In the genomic region with DNA sequence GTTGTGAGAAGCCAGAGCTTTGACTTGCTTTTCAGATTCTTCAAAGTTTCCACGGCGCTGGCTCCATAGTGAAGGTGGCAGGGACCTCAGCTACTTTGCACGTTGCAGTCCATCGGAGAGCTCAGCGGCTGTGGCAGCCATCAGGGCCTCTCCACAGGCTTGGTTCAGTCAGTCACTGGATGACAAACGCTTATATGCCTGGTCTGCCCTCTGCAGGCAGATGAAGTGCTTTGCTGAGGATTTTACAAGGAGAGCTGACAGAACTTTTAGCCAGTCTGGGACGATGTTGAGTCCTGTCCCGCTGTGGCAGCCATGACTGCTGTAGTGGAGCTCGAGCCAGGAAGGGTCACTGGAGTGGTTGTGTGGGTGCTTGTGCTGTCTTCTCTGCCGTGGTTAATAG, we compare ENCODE assay signal across 8 mouse cellular contexts.
DNase-seq lines count a peak whose midpoint lies in the region; ATAC-seq and TF ChIP-seq lines count a peak whose summit lies in the region.

No protein-coding gene starts in this region.

- ATAC-seq in CD4-positive, CD25-positive, alpha-beta regulatory T cell, adult 4 months: no peak
- no peak for ATAC-seq in liver, embryonic 14.5 days (ENCODE audit: insufficient read depth)
- ATAC-seq in liver, embryonic 12.5 days: no peak
- ATAC-seq in embryonic facial prominence, embryonic 14.5 days (ENCODE audit: low read depth): no peak

- no peaks in the 10 kb centered on the region for H3K9me3 ChIP-seq in liver, embryonic 14.5 days (ENCODE audit: control insufficient read depth, low read length)
- H3K9me3 ChIP-seq in liver, embryonic 12.5 days (replicated peaks): no peaks in the 10 kb centered on the region
- no peaks in the 10 kb centered on the region for H3K9me3 ChIP-seq in embryonic facial prominence, embryonic 14.5 days (ENCODE audit: control insufficient read depth, low read length)

- no peak for TF ChIP-seq EP300 in liver, embryonic 14.5 days (IDR thresholded peaks at IDR 0.05; ENCODE audit: low read depth)

- no peaks in the 10 kb centered on the region for H3K4me1 ChIP-seq in liver, embryonic 14.5 days (replicated peaks; ENCODE audit: control insufficient read depth in 2 of 2, insufficient read depth in 2 of 2, low read length in 1 of 2)
- no peaks in the 10 kb centered on the region for H3K4me1 ChIP-seq in liver, embryonic 12.5 days
- H3K4me1 ChIP-seq in embryonic facial prominence, embryonic 14.5 days (ENCODE audit: control insufficient read depth, insufficient read depth, low read length): no peaks in the 10 kb centered on the region

- no peak overlapping the region for H3K4me3 ChIP-seq in liver, embryonic 14.5 days (ENCODE audit: insufficient read depth in 1 of 2, low read depth in 2 of 2, low read length in 2 of 2)
- H3K4me3 ChIP-seq in liver, embryonic 12.5 days: no peak overlapping the region
- H3K4me3 ChIP-seq in embryonic facial prominence, embryonic 14.5 days (ENCODE audit: low read depth, low read length): no peak overlapping the region

- DNase-seq in CD4-positive, CD25-positive, alpha-beta regulatory T cell, adult 2 months (ENCODE audit: low read depth, low spot score): peak; percentile 8
- no peak for DNase-seq in liver, embryonic 14.5 days (ENCODE audit: low read depth in 3 of 3, low spot score in 3 of 3)
- DNase-seq in embryonic facial prominence, embryonic 14.5 days (ENCODE audit: low spot score): peak; percentile 30
- DNase-seq in lung, postnatal 36 days: peak; percentile 24
- DNase-seq in natural killer cell, adult 2 months (ENCODE audit: low spot score in 2 of 2): no peak
- no peak for DNase-seq in adrenal gland, adult 2 months

- peak; percentile 49 for TF ChIP-seq CTCF in liver, embryonic 14.5 days (IDR thresholded peaks at IDR 0.05; ENCODE audit: low read depth)

- H3K9ac ChIP-seq in liver, embryonic 14.5 days (replicated peaks): no peak overlapping the region
- no peak overlapping the region for H3K9ac ChIP-seq in liver, embryonic 12.5 days
- no peak overlapping the region for H3K9ac ChIP-seq in embryonic facial prominence, embryonic 14.5 days (ENCODE audit: low read depth, low read length)

- no peak overlapping the region for H3K4me2 ChIP-seq in liver, embryonic 14.5 days (ENCODE audit: low read depth)
- H3K4me2 ChIP-seq in liver, embryonic 12.5 days: no peak overlapping the region
- no peak overlapping the region for H3K4me2 ChIP-seq in embryonic facial prominence, embryonic 14.5 days (ENCODE audit: low read depth, low read length)

- no peaks in the 10 kb centered on the region for H3K27me3 ChIP-seq in liver, embryonic 14.5 days (ENCODE audit: control insufficient read depth, insufficient read depth, low read length)
- H3K27me3 ChIP-seq in liver, embryonic 12.5 days (replicated peaks): no peaks in the 10 kb centered on the region
- no peaks in the 10 kb centered on the region for H3K27me3 ChIP-seq in embryonic facial prominence, embryonic 14.5 days (replicated peaks; ENCODE audit: control insufficient read depth, insufficient read depth, low read length)

- no peaks in the 10 kb centered on the region; the same call in 1 of the 2 replicates for H3K36me3 ChIP-seq in liver, embryonic 14.5 days (replicated peaks; ENCODE audit: control insufficient read depth, insufficient read depth, low read depth)
- peaks cover 67% of the 10 kb centered on the region for H3K36me3 ChIP-seq in liver, embryonic 12.5 days
- peaks cover 68% of the 10 kb centered on the region for H3K36me3 ChIP-seq in embryonic facial prominence, embryonic 14.5 days (ENCODE audit: control insufficient read depth, insufficient read depth, low read length)

- H3K27ac ChIP-seq in liver, embryonic 14.5 days: no peak overlapping the region
- no peak overlapping the region for H3K27ac ChIP-seq in liver, embryonic 12.5 days
- no peak overlapping the region for H3K27ac ChIP-seq in embryonic facial prominence, embryonic 14.5 days (replicated peaks; ENCODE audit: low read depth, low read length)

- WGBS in liver, embryonic 14.5 days (ENCODE audit: insufficient replicate concordance): 74% methylated on average over 10 of the region's 10 CpGs
- WGBS in liver, embryonic 12.5 days (ENCODE audit: insufficient replicate concordance): 81% methylated on average over 10 of the region's 10 CpGs
- 64% methylated on average over 10 of the region's 10 CpGs for WGBS in embryonic facial prominence, embryonic 14.5 days

Comparison
In these comparisons a context has a peak if more than half of its experiments do, and no peak if none do; other contexts are left out.
1. DNase-seq: peak in CD4-positive, CD25-positive, alpha-beta regulatory T cell, adult 2 months (single experiment), embryonic facial prominence, embryonic 14.5 days (single experiment) and lung, postnatal 36 days (single experiment); none in liver, embryonic 14.5 days (0 of 3), natural killer cell, adult 2 months (0 of 2) and adrenal gland, adult 2 months (single experiment).